Mouse (Mus musculus) myocyte (in vitro differentiated cells): ENCODE measurements around the gene Cdc42se1. TPM values are rescaled to one million over a fixed set of nuclear protein-coding genes. Genes with fewer than 3 reads are reported as not detected.

Experiments used
- H3K27me3 ChIP-seq: one replicate; pipeline ENCODE4 v1.6.1; 2011; ENCODE audit not compliant: control insufficient read depth, insufficient read depth, insufficient read length
- H3K36me3 ChIP-seq: one replicate; pipeline ENCODE4 v1.6.1; 2011; ENCODE audit not compliant: control insufficient read depth, insufficient read depth
- H3K4me2 ChIP-seq: one replicate; pipeline ENCODE4 v1.6.1; 2011; ENCODE audit warnings: low read depth, control low read depth
- H3K4me3 ChIP-seq: one replicate; pipeline ENCODE4 v1.5.1; 2011; ENCODE audit warnings: mild to moderate bottlenecking, control low read depth, moderate library complexity
- H3K79me2 ChIP-seq: one replicate; pipeline ENCODE4 v1.6.1; 2011; ENCODE audit not compliant: control insufficient read depth, insufficient read depth
- H3ac ChIP-seq: one replicate; pipeline ENCODE4 v1.6.1; 2011; ENCODE audit not compliant: control insufficient read depth, insufficient read length
- CEBPB ChIP-seq: IDR thresholded peaks from 2 replicates; pipeline ENCODE4 v1.6.1; 2011; ENCODE audit warnings: mild to moderate bottlenecking, moderate library complexity; ENCODE audit not compliant: poor library complexity, insufficient read depth, severe bottlenecking
- E2F4 ChIP-seq: IDR thresholded peaks from one replicate; pipeline ENCODE4 v1.6.1; 2011; ENCODE audit warnings: mild to moderate bottlenecking, control low read depth, moderate library complexity; ENCODE audit not compliant: insufficient read depth
- MAX ChIP-seq: IDR thresholded peaks from one replicate; pipeline ENCODE4 v1.6.1; 2011; ENCODE audit warnings: low read depth, mild to moderate bottlenecking, control low read depth
- MYOD1 ChIP-seq, 3 experiments: IDR thresholded peaks; one replicate each; pipeline ENCODE4 v1.6.1; 2011; ENCODE audit warnings: control low read depth in 2 of 3, low read depth in 2 of 3, mild to moderate bottlenecking in 2 of 3, moderate library complexity in 1 of 3; ENCODE audit not compliant: insufficient read length in 2 of 3, control insufficient read depth in 1 of 3
- MYOG ChIP-seq, 3 experiments: IDR thresholded peaks; one replicate each; pipeline ENCODE4 v1.6.1; 2011; ENCODE audit warnings: control low read depth in 2 of 3, low read depth in 2 of 3, mild to moderate bottlenecking in 2 of 3; ENCODE audit not compliant: insufficient read length in 2 of 3, control insufficient read depth in 1 of 3, insufficient read depth in 1 of 3
- POLR2A ChIP-seq: IDR thresholded peaks from one replicate; pipeline ENCODE4 v1.6.1; 2011; ENCODE audit warnings: low read depth, mild to moderate bottlenecking, control low read depth, moderate library complexity; ENCODE audit not compliant: insufficient read length
- POLR2AphosphoS2 ChIP-seq: IDR thresholded peaks from one replicate; pipeline ENCODE4 v1.6.1; 2011; ENCODE audit warnings: low read depth, control low read depth; ENCODE audit not compliant: insufficient read length
- REST ChIP-seq: IDR thresholded peaks from one replicate; pipeline ENCODE4 v1.6.1; 2011; ENCODE audit warnings: mild to moderate bottlenecking, control low read depth, moderate library complexity; ENCODE audit not compliant: insufficient read depth, insufficient read length
- SRF ChIP-seq: IDR thresholded peaks from one replicate; pipeline ENCODE4 v1.6.1; 2011; ENCODE audit warnings: low read depth; ENCODE audit not compliant: control insufficient read depth, insufficient read length
- TCF12 ChIP-seq: IDR thresholded peaks from one replicate; pipeline ENCODE4 v1.6.1; 2011; ENCODE audit warnings: mild to moderate bottlenecking, control low read depth; ENCODE audit not compliant: poor library complexity, insufficient read depth, severe bottlenecking
- TCF3 ChIP-seq: IDR thresholded peaks from one replicate; pipeline ENCODE4 v1.6.1; 2011; ENCODE audit warnings: low read depth, control low read depth; ENCODE audit not compliant: insufficient read length
- USF1 ChIP-seq: IDR thresholded peaks from one replicate; pipeline ENCODE4 v1.6.1; 2011; ENCODE audit warnings: low read depth, mild to moderate bottlenecking, control low read depth, moderate library complexity
- polyA plus RNA-seq: library from polyadenylated mRNA; unstranded; fragments of >200 nt; fragmentation: generic; extraction: Trizol; gene quantifications from one replicate; pipeline ENCODE4 v1.2.1, GENCODE M21; 2012; ENCODE audit warnings: missing spikeins

The Cdc42se1 gene
- polyA plus RNA-seq, 1 experiment = 61.5 TPM

- Histone ChIP-seq H3K4me3 (no peak overlapping the region), H3K79me2 (no peaks in the 10 kb centered on the region), H3K27me3 (no peaks in the 10 kb centered on the region), H3K36me3 (peaks cover 5% of the 10 kb centered on the region), H3K4me2 (no peak overlapping the region), H3ac (no peak overlapping the region)
- TF ChIP-seq MAX (no peak), CEBPB (peak; percentile 84)
These were observed 18.1 kb downstream of the Cdc42se1 start for GRCm38 (mm10) chr3:95246465-95247231.

GRCm38 (mm10) chr3:95247660-95248336, 19.3 kb downstream of the Cdc42se1 start:
- Histone ChIP-seq H3K4me3 (no peak overlapping the region), H3ac (no peak overlapping the region), H3K79me2 (no peaks in the 10 kb centered on the region), H3K4me2 (no peak overlapping the region), H3K27me3 (no peaks in the 10 kb centered on the region), H3K36me3 (peaks cover 5% of the 10 kb centered on the region)
- TF ChIP-seq TCF3 (no peak), CEBPB (no peak), SRF (no peak)

- H3K4me3 ChIP-seq = no peak overlapping the region
- H3K27me3 ChIP-seq = no peaks in the 10 kb centered on the region
- no peak overlapping the region for H3ac ChIP-seq
- no peak overlapping the region for H3K4me2 ChIP-seq
- TF ChIP-seq POLR2AphosphoS2 (no peak), CEBPB (no peak), TCF3 (no peak), MYOD1 (IDR thresholded peaks at IDR 0.05; ENCODE audit: control insufficient read depth in 1 of 3, insufficient read length in 2 of 3, low read depth in 2 of 3) (no peak), MYOG (IDR thresholded peaks at IDR 0.05; ENCODE audit: control insufficient read depth in 1 of 3, insufficient read depth in 1 of 3, insufficient read length in 2 of 3, low read depth in 2 of 3) (no peak), TCF12 (no peak), E2F4 (no peak), REST (no peak), POLR2A (no peak), SRF (no peak), USF1 (no peak), MAX (no peak)
- no peaks in the 10 kb centered on the region for H3K79me2 ChIP-seq
- H3K36me3 ChIP-seq = peaks cover 12% of the 10 kb centered on the region
These were observed 21.8 kb downstream of the Cdc42se1 start for GRCm38 (mm10) chr3:95250361-95250760.

GRCm38 (mm10) chr3:95250783-95251424, 22.4 kb downstream of the Cdc42se1 start, which contains the start of gene Bnipl:
Gene Bnipl (minus strand): TSS chr3:95251193.
- H3K36me3 ChIP-seq = peaks cover 17% of the 10 kb centered on the region
- H3K79me2 ChIP-seq = no peaks in the 10 kb centered on the region
- H3K4me2 ChIP-seq = no peak within 1 kb of the TSS
- no peaks in the 10 kb centered on the region for H3K27me3 ChIP-seq
- no peak within 1 kb of the TSS for H3K4me3 ChIP-seq
- no peak within 1 kb of the TSS for H3ac ChIP-seq
- TF ChIP-seq TCF3 = no peak
- no peak for TF ChIP-seq MAX
- TF ChIP-seq USF1 = no peak
- no peak for TF ChIP-seq REST
- TF ChIP-seq SRF = no peak
- no peak for TF ChIP-seq E2F4
- TF ChIP-seq MYOG (IDR thresholded peaks at IDR 0.05; ENCODE audit: control insufficient read depth in 1 of 3, insufficient read depth in 1 of 3, insufficient read length in 2 of 3, low read depth in 2 of 3) = no peak
- no peak for TF ChIP-seq MYOD1 (IDR thresholded peaks at IDR 0.05; ENCODE audit: control insufficient read depth in 1 of 3, insufficient read length in 2 of 3, low read depth in 2 of 3)
- no peak for TF ChIP-seq POLR2AphosphoS2
- TF ChIP-seq POLR2A = no peak
- no peak for TF ChIP-seq TCF12
- no peak for TF ChIP-seq CEBPB

- H3K4me3 ChIP-seq = no peak overlapping the region
- TF ChIP-seq SRF (no peak), POLR2AphosphoS2 (no peak)
These were observed 28.4 kb downstream of the Cdc42se1 start for GRCm38 (mm10) chr3:95256931-95257330.

More at GRCm38 (mm10) chr3:95256931-95257330, 28.4 kb downstream of the Cdc42se1 start:
- Histone ChIP-seq H3K79me2 (no peaks in the 10 kb centered on the region), H3K27me3 (no peaks in the 10 kb centered on the region), H3K4me2 (no peak overlapping the region), H3ac (no peak overlapping the region), H3K36me3 (peaks cover 41% of the 10 kb centered on the region)
